Mouse (Mus musculus): ENCODE measurements around the gene Rad17.
A peak's percentile ranks its signal among the peaks of the same experiment; 100 is the strongest.

Gene Rad17

DNA sequence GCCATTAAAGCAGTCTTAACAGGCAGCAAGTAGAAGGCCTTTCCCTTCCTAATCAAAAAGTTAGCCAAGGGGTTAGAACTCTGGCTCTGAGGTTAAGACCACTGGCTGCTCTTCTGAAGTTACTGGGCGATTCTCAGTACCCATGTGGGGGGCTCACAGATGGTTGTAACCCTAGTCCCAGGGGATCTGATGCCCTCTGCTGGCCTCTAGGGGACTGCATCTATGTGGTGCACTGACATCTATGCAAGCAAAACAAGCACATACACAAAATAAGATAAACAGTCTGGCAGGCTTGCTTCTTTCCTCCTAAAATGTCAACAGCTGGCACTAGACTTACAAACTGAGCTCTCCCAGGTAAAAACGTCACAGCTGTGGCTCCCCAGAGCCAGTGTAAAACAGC lies 37.9 kb downstream of the Rad17 start:
- no peak for DNase-seq (ENCODE audit: low spot score)

DNA sequence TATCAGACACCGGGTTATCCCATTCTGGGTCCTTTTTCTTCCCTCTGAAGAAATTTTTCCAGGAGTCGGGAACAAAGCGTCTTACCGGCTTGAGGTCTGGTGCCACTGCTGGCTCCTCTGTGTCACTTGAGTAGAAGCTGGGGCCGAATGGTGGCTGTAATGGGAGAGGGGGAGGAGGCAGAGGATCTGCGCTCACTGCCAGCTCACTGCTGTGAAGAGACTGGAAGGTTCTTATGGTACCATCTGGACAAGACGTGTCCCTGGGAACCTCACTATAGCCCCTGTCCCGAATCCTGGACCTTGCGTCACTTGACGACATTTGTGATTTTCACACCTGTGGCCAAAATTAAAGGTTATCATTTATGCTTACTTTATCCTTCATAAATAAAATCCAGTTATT lies 38.6 kb downstream of the Rad17 start:
- no peak for DNase-seq (ENCODE audit: low spot score)

DNA sequence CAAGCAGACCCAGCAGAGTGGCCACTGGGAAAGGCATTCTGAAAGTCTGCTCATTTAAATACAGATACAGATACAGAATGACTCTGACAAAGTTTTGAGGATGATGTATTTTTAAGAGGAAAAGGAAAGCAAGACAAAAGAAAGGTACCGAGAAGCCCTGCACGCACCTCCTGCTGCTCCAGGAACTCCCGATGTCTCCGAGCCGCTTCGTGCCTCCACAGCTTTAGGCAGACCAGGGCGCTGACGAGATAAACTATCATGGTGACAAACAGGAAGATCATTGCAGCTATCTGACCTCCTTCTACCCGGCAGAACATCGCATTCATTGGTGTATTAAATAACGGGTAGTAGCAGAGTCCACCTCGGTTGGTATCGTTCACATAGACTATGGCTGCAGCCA lies 39.6 kb downstream of the Rad17 start:
- no peak for DNase-seq (ENCODE audit: low spot score)

DNA sequence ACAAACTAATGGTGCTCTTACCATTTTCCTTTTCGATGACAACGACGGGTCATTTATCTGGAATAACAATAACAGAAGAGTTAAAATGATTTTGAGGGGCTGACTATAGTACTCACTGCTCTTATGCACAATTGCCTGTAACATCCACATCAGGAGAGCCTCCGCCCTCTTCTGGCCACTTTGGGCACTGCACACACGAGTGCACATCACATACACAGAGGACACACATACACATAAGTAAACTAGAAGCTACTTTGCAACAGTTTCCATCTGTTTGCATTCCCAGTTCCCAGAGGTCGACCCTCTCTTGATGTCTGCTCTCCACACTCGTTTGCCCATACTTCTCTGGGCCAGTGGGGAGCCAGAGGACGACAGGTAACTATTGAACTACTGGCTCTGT lies 43.1 kb downstream of the Rad17 start:
- DNase-seq (ENCODE audit: low spot score): no peak

DNA sequence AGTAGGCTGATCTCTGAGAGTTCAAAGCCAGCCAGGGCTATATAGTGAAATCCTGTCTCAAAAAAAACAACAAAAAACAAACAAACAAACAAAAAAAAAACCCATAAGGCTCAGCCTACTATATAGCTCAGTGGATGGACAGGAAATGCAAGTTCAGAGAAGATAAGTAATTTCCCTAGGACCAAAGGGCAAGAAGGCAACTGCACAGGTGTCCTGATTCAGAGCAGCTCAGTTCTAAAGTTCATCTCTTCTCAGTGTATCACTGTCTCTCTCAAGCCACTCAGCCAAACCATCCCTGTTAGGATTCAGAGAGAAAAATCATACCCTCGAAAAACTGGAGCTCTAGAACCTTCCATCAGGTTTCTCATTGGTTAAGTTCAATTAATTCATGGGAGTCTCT lies 45.0 kb downstream of the Rad17 start:
- DNase-seq (ENCODE audit: low spot score): no peak

DNA sequence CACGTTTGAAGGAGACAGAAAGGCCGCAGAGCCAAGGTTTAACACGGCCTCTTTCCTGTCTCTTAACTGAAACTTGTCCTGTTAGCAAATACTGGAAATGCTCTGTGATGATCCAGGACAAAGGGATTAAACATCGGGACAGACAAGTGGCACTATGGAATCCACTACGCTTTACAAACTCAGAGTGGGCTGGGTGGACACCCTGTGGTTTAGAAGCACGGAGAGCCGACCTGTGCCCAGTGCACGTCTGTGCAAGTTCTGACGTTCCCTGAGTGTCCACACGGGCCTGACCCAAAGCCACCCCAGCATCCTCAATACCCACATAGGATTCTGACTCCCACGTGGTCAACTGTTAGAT lies 47.1 kb downstream of the Rad17 start:
- no peak for DNase-seq (ENCODE audit: low spot score)

DNA sequence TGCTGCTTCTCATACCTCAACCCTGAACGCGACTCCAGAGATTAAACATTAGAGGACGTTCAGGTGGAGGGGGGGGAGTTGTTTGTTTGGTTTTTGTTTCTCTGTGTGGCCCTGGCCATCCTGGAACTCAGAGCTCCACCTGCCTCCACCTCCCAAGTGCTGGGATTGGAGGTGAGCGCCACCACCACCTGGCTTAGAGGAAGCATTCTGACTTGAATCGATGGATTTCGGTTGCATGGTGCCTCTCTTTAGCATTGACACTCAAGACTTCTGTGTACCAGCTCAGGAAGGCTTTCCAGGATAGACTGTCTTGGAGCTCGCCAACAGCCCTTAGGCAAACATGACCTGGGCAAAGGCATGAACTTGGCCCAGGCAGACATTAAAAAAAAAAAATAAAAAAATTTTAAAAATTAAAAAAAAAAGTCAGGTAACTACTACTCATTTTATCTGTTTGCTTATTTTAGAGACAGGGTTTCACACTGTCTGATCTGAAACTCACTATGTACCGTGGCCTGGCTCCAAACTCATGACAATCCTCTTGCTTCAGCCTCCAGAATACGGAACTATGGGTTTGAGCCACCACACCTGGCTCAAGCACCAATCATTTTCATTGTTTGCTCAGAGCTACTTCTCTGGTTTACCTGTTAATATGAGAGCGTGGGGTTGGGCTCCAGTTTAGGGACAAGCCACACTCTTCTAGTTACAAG lies 47.7 kb downstream of the Rad17 start:
- DNase-seq (ENCODE audit: low spot score): no peak

DNA sequence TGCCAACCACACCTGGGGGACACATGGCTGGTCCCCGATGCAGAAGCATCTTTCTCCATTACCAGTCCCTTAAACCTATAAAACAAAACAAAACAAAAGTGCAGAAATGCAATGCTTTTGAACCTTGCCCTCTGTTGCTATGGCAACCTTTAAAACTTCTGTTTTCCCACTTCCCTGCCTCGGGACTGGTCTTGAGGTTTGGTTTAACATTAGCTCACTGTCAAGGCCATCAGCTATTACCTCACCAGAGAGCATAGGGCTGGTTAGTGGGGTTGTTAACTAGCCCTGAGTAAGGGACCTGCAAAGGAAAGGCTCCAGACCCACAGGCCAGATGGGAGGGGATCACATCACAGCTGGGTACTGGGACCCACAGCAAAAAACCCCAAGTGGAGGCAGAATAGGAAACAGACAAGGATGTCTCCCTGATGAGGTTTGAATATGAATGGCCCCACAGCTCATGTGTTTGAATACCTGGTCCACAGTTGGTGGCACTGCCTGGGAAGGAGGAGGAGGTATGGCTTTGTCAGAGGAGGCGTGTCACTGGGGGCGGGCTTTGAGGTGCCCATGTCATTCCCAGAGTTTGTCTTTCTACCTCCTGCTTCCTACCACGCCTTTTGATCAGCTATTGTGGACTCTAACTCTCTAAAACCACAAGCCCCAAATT lies 48.5 kb downstream of the Rad17 start:
- no peak for DNase-seq (ENCODE audit: low spot score)

DNA sequence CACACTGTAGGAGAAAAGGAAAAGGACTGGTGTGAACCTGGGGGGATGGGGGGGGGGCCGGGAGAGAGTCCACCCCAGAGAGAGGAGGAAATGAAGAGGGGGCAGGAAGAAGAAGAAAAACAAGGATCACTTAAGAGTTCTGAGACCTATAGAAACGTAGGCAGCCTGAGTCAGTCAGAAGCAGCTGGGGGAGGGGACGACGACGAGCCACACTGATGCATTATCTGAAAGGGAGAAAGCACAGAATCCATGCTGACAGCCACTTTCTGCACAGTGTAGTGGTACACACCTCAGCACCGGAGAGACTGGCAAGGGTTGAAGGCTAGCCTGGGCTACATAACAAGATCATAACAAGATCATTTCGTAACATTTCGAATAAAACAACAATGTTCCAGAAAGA lies 49.8 kb downstream of the Rad17 start:
- DNase-seq (ENCODE audit: low spot score): no peak

DNA sequence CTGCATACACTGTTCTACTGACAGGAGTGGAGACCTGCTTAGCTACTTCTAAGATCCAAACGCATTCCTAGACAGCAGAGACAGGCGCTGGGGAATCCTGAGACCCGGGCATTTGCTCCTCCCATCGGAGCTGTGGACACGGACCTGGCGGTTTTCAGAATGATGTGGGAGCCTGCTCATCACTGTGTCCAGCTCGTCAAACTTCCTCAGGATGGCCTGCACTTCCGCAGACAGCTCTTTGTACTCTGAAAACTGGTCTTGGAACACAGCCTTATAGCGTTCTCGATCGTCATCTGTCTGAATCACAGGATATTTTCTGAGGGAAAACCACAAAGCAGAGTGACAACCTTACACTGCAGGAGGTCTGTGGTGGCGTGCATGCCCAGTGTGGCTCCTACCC lies 50.5 kb downstream of the Rad17 start:
- DNase-seq (ENCODE audit: low spot score): no peak

DNA sequence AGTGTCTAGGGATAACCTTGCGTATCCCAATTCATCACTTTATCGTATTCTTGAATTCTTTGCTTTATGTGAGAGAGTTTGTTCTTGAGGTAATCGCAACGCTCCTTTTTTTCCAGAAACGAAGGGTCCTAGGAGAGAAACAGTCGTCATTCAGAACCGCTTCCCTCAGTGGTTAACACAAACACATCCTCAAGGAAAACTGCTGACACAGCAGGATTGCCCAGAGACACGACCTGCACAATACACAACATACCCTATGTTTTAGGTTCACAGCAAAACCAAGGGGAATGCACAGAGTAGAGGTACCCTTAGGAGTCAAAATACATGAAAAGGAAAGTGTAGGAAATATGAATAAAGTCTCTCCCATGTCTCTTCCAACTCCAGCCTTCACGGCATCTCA lies 53.6 kb downstream of the Rad17 start:
- DNase-seq (ENCODE audit: low spot score): no peak

DNA sequence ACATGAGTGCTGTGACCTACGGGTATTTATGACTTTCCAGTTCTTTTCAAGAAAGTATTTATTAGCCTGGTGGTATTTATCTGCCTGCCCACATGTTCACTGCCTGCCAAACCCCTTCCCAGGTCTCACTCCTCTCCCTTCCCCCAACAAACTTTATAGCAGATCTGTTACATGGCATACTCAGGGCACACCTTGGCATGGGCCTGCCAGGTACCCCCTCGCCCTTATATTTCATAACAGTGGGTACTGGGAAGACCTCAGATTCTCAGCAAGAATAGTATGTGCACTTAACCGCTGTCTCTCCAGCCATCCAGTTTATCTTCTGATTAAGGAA lies 55.3 kb downstream of the Rad17 start:
- no peak for DNase-seq (ENCODE audit: low spot score)

DNA sequence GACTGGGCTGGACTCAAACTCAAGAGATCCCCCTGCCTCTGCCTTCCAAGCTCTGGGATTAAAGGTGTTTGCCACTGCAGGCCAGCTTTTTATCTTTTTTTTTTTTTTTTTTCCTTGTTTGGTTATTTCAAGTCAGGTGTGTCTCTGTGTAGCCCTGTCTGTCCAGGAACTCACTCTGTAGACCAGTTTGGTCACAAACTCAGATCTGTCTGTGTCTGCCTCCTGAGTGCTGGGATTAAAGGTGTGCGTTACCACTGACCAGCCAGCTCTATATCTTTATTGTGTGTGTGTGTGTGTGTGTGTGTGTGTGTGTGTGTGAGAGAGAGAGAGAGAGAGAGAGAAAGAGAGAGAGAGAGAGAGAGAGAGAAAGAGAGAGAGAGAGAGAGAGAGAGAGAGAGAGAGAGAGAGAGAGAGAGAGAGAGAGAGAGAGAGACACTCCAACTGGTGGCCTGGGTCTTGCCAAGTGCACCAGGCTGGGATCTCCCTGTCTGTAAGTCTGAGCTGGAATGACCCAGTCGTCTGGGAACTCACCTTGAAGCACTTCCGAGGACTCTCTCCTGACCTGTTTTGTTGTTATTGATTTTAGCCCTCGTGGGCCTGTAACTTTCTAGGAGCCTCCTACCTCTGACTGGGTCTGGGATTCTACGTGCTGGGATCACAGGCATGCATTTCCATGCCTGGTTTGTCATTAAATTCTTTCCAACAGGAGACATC lies 55.9 kb downstream of the Rad17 start:
- DNase-seq (ENCODE audit: low spot score): no peak

DNA sequence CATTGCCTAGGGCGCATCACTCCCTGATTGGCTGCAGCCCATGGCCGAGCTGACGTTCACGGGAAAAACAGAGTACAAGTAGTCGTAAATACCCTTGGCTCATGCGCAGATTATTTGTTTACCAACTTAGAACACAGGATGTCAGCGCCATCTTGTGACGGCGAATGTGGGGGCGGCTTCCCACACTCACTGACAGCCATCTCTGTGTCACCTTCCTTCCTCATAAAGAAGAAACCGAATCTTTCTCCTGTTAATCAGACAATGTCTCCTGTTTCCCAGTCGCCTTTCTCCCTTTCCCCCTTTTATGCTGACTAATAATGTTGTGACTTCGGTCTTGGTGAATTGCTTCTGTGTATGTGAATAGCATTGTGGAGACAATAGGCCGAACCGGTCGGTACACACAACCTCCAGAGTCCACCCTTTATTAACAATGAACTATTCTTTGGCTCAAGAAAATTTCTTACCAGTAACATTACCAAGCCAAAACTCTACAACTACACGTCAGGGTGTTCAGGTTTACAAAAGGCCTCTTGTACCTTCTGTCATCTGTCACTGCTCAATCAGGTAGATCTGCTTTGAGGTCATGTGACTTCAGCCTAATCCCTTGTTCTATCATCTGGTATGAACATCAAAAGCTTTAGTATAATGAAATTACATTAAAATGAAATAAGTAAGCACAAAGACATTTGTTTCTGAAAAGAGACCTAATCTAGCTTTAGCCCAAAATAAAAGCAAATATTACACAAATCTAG lies 56.6 kb downstream of the Rad17 start:
- peak; percentile 45 for DNase-seq (ENCODE audit: low spot score)

DNA sequence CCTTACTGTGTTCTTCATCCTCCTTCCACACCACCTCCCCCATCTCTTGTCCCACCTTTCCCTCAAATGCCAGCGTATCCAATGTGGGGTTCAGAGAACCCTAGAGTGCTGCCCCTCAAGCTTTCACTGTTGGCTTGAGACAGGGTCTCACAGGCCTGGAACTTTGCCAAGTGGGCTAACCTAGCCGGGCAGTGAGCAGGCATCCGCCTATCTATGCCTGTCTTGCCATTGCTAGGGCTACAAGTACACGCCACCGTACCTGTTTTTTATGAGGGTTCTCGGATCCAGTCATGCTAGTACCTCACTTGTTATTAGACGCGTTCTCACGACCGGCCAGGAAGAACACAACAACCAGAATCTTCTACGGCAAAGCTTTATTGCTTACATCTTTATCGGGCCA lies 62.2 kb downstream of the Rad17 start:
- DNase-seq (ENCODE audit: low spot score): no peak

DNA sequence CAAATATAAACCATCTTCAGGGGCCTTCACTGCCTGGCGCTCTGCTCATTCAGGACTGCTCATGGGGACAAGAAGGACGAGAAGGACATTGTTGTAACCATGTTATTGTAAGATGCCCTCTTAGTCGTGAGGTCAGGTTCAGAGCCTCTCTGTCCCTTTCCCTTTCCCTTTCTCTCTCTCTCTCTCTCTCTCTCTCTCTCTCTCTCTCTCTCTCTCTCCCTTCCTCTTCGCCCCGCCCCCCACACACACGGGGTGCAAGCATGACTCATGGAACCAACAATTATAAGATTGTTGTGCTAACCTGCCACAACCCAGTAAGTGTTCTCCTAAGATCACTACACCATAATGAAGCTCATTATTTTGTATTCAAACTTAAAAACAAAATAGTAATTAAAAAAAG lies 68.7 kb downstream of the Rad17 start:
- no peak for DNase-seq (ENCODE audit: low spot score)

DNA sequence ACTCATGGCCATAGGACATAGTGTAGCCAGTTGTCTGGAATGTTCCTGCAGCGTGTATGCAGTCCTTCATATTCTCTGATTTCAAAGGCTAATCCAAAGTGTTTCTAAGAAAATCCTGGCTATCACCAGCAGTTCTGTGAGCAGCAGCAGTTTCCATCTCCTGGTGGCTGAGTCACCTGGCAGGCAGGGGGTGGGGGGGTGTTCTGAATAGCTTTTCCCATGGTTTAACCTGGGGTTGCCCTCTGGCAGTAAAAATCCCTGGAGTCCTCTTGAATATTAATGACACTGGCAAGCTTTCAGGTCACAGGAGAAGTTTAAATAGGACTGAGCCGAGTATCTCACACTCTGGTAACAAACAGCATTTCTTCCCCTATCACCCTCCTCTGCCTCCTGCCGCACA lies 69.2 kb downstream of the Rad17 start:
- DNase-seq (ENCODE audit: low spot score): no peak

DNA sequence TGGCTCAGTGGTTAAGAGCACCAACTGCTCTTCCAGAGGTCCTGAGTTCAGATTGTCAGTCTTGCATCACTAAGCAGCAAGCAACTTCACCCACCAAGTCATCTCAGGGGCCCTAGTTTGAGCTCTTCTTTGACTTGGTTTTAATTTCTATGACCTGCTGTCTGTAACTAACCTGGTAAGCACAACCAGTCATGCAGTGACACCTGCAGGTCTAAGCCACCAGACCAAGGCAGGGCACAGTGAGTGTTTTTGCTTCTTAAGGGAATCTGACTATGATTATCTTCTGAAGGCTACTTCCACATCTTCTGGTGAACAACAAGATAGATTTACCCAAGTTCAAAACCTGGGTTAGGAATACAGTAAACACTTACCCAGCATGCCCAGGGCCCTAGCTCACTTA lies 70.9 kb downstream of the Rad17 start:
- no peak for DNase-seq (ENCODE audit: low spot score)

DNA sequence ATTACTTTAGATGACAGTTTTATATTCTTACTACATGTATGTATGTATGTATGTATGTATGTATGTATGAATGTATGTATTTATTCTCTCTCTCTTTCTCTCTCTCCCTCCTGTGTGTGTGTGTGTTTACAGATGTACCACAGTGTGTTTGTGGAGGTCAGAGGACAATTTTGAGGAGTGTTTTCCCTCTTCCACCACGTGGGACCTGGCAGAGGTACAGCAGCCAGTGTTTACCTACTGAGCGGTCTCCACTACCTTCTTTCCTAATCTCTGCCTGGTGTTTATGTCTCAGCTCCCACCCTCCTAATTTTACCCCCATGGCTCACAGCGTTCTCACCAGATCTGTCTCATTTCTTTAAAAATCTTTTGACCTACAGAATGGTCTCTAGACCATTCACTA lies 71.6 kb downstream of the Rad17 start:
- DNase-seq (ENCODE audit: low spot score): no peak

DNA sequence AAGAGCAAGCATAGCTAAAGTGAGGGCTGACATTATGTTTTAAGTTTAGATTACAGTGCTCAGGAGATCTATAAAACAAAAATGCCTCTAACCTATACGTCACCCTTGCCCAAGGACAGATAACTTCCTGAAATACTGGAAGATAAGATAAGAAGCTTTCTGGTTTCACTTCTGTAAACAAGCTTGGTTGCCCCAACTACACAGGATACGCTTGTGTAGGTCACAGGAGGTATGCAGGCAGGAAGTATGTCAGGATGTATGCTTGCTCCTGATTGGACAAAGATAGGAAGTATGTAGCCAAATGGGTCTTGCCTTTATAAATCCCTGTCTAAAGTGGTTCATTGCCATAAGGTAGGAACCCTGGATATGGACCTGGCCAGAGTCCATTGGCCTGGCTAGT lies 74.9 kb downstream of the Rad17 start:
- DNase-seq (ENCODE audit: low spot score): no peak

DNA sequence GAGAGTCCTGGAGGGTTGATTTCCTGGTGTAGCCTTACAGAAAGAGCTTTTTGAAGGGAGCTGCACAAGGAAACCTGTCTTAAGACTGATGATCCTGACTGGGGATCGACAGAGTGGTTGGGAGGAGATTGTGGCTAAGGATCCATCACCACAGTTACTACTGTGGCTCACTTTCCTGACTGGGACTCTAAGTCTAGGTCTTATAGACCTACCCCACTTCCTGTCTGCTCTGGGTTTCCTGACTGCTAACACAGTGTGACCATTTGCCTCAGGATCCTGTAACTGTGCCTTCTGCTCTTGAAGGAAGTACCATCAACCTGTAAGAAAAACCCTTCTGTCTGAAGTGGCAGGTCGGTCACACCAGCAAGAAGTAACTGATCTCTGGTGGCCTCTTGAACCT lies 80.1 kb downstream of the Rad17 start:
- DNase-seq (ENCODE audit: low spot score): no peak

DNA sequence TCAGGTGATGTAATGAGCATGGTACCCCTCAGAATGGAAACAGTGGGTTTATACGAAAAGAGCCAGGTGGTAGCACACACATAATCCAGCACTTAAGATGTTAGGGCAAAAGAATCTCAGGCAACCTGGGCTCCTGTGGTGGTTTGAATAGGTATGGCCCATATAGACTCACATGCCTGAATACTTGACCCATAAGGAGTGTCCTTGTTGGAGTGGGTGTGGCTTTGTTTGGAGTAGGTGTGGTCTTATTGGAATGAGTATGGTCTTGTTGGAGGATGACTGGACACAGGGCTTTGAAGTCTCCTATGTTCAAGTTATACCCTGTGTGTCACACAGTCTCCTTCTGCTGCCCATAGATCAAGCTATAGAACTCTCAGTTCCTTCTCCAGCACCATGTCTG lies 82.5 kb downstream of the Rad17 start:
- no peak for DNase-seq (ENCODE audit: low spot score)
